Mouse (Mus musculus) G1E (cell line): ENCODE data around the gene Gfpt2.

Source experiments
- CTCF ChIP-seq: IDR thresholded peaks from 2 replicates; pipeline ENCODE4 v1.5.1; 2012; ENCODE audit warnings: low read depth, low read length, inconsistent platforms, mixed read lengths
- GATA1 ChIP-seq: IDR thresholded peaks from 2 replicates; pipeline ENCODE4 v1.6.1; 2012; ENCODE audit warnings: borderline replicate concordance, low read length, inconsistent platforms, mixed read lengths

GRCm38 (mm10) chr11:49763555-49763954, 30.4 kb upstream of the Gfpt2 start:
- TF ChIP-seq CTCF: no peak
- no peak for TF ChIP-seq GATA1
